Mouse (Mus musculus) CD8-positive naive resting alpha-beta T cell, adult 57 days (primary cell): ENCODE measurements around the gene Pdss2. TPM values are rescaled to one million over a fixed set of nuclear protein-coding genes. Genes with fewer than 3 reads are reported as not detected.

Source experiments
- total RNA-seq: library from RNA; stranded (reverse); gene quantifications from one replicate; pipeline ENCODE4 v1.2.4, GENCODE M21; 2023

Pdss2 gene
- 15.4 TPM for total RNA-seq

GRCm38 (mm10) chr10:43220910-43221625 lies at the start of gene Pdss2:
TSS of gene Pdss2 (plus strand) at chr10:43221486.

GRCm38 (mm10) chr10:43174326-43175155 lies 46.7 kb upstream of the Pdss2 start, which contains the start of the genes Sobp and 9030612E09Rik:
TSS of gene Sobp (minus strand) at chr10:43174530.
TSS of gene 9030612E09Rik (plus strand) at chr10:43174704.

GRCm38 (mm10) chr10:43478751-43479435 lies 257.6 kb downstream of the Pdss2 start, which contains the start of gene Bend3:
TSS of gene Bend3 (plus strand) at chr10:43478831.

Other genes starting within 250 kb of the Pdss2 start
- gene Sobp, start 47.0 kb upstream of the Pdss2 start, total RNA-seq, result not detected
- gene 9030612E09Rik, start 46.8 kb upstream of the Pdss2 start, total RNA-seq, result not detected